Mouse (Mus musculus) liver, adult 2 months (tissue): ENCODE data around the gene Eral1.

Source experiments
- CTCF ChIP-seq: fragments of 200-500 bp; IDR thresholded peaks from 2 replicates; pipeline ENCODE4 v1.5.1; 2011; ENCODE audit warnings: low read depth, low read length, control low read depth
- POLR2A ChIP-seq: fragments of 200-500 bp; IDR thresholded peaks from 2 replicates; pipeline ENCODE4 v1.6.1; 2011; ENCODE audit warnings: low read length, control low read depth; ENCODE audit not compliant: insufficient read depth; ENCODE audit errors: extremely low read depth

GRCm38 (mm10) chr11:78072425-78073130 is 7.6 kb downstream of the Eral1 start:
- TF ChIP-seq CTCF (no peak), POLR2A (no peak)
